Mouse (Mus musculus) intestine, postnatal 0 days (tissue): ENCODE results near the gene Lmtk2. TPM values are rescaled to one million over a fixed set of nuclear protein-coding genes. Genes with fewer than 3 reads are reported as not detected.

Experiments
- ATAC-seq: fragments of 200-750 bp; cut with Nextera tagmentation; 2 replicates; pipeline ENCODE4 v1.8.0; 2017; ENCODE audit warnings: mild to moderate bottlenecking, moderate TSS enrichment, moderate library complexity
- H3K27ac ChIP-seq: fragments of 300-500 bp; sonication (generic); 2 replicates; pipeline ENCODE4 v1.5.1; 2014; ENCODE audit warnings: mild to moderate bottlenecking, low read depth, low read length, moderate library complexity
- H3K27me3 ChIP-seq: fragments of 300-500 bp; sonication (generic); replicated peaks from 2 replicates; pipeline ENCODE4 v1.6.1; 2014; ENCODE audit warnings: low read length, mixed read lengths; ENCODE audit not compliant: control insufficient read depth, insufficient read depth
- H3K36me3 ChIP-seq: fragments of 300-500 bp; sonication (generic); 2 replicates; pipeline ENCODE4 v1.6.1; 2014; ENCODE audit warnings: mild to moderate bottlenecking, moderate library complexity; ENCODE audit not compliant: control insufficient read depth, insufficient read depth
- H3K4me1 ChIP-seq: fragments of 300-500 bp; sonication (generic); replicated peaks from 2 replicates; pipeline ENCODE4 v1.6.1; 2014; ENCODE audit warnings: antibody characterized with exemption, low read length, mixed read lengths; ENCODE audit not compliant: control insufficient read depth, insufficient read depth
- H3K4me2 ChIP-seq: fragments of 300-500 bp; sonication (generic); replicated peaks from 2 replicates; pipeline ENCODE4 v1.6.1; 2014; ENCODE audit warnings: low read depth, mild to moderate bottlenecking, moderate library complexity
- H3K4me3 ChIP-seq: fragments of 300-500 bp; sonication (generic); 2 replicates; pipeline ENCODE4 v1.5.1; 2014; ENCODE audit warnings: low read depth, low read length
- H3K9ac ChIP-seq: fragments of 300-500 bp; sonication (generic); 2 replicates; pipeline ENCODE4 v1.6.1; 2014; ENCODE audit warnings: mild to moderate bottlenecking, low read depth, low read length
- H3K9me3 ChIP-seq: fragments of 300-500 bp; sonication (generic); 2 replicates; pipeline ENCODE4 v1.6.1; 2016; ENCODE audit warnings: mixed run types; ENCODE audit not compliant: control insufficient read depth
- CTCF ChIP-seq: sonication (generic); IDR thresholded peaks from 2 replicates; pipeline ENCODE4 v1.5.1; 2016; ENCODE audit warnings: low read depth, mild to moderate bottlenecking, control low read depth, antibody characterized with exemption, moderate library complexity
- WGBS: fragments of 180-500 bp; shearing (Covaris S2); extraction: QIAGEN DNeasy Blood & Tissue Kit; methylation state at CpG from one replicate; pipeline ENCODE4 v1.1.7; 2014; 5-methylcytosine and 5-hydroxymethylcytosine counted together
- polyA plus RNA-seq: library from polyadenylated mRNA; unstranded; fragments of >200 nt; fragmentation: Nextera tagmentation; extraction: Ambion mirVana; gene quantifications from 2 replicates; pipeline ENCODE4 v1.2.1, GENCODE M21; 2015

Gene Lmtk2
- polyA plus RNA-seq, 1 experiment from 2014 or later, result 4.9 TPM

- no peaks in the 10 kb centered on the region for H3K9me3 ChIP-seq
- H3K36me3 ChIP-seq, result peaks cover 9% of the 10 kb centered on the region; the same call in 1 of the 2 replicates
- H3K4me3 ChIP-seq, result no peak overlapping the region
- no peaks in the 10 kb centered on the region for H3K27me3 ChIP-seq
- no peak for ATAC-seq
- TF ChIP-seq CTCF, result no peak
- no peak overlapping the region for H3K4me2 ChIP-seq
- H3K9ac ChIP-seq, result no peak overlapping the region
- H3K4me1 ChIP-seq, result no peaks in the 10 kb centered on the region
- WGBS, result 64% methylated on average over 4 of the region's 4 CpGs
- H3K27ac ChIP-seq, result no peak overlapping the region
Measured at GRCm38 (mm10) chr5:144221305-144221704, 121.1 kb downstream of the Lmtk2 start.

- no peaks in the 10 kb centered on the region for H3K27me3 ChIP-seq
- peak; percentile 14; the same call in 1 of the 2 replicates for TF ChIP-seq CTCF
- H3K9me3 ChIP-seq, result no peaks in the 10 kb centered on the region
- WGBS, result under 1% methylated on average over 25 of the region's 25 CpGs
- peak; percentile 49 for ATAC-seq
- no peaks in the 10 kb centered on the region for H3K4me1 ChIP-seq
- no peaks in the 10 kb centered on the region; the same call in 1 of the 2 replicates for H3K36me3 ChIP-seq
- peak overlapping the region; percentile 75 for H3K4me2 ChIP-seq
- H3K27ac ChIP-seq, result peak overlapping the region; percentile 69
- peak overlapping the region; percentile 77 for H3K4me3 ChIP-seq
- H3K9ac ChIP-seq, result peak overlapping the region; percentile 67
Measured at GRCm38 (mm10) chr5:144222811-144223502, 122.7 kb downstream of the Lmtk2 start.

- no peaks in the 10 kb centered on the region for H3K9me3 ChIP-seq
- peak; percentile 39 for TF ChIP-seq CTCF
- under 1% methylated on average over 37 of the region's 37 CpGs for WGBS
- peak within 1 kb of the TSS; percentile 77 for H3K4me3 ChIP-seq
- ATAC-seq, result peak; percentile 93
- H3K9ac ChIP-seq, result peak within 1 kb of the TSS; percentile 67
- no peaks in the 10 kb centered on the region for H3K27me3 ChIP-seq
- H3K4me2 ChIP-seq, result peak within 1 kb of the TSS; percentile 75
- H3K27ac ChIP-seq, result peak within 1 kb of the TSS; percentile 69
- H3K4me1 ChIP-seq, result no peaks in the 10 kb centered on the region
- H3K36me3 ChIP-seq, result no peaks in the 10 kb centered on the region; the same call in 1 of the 2 replicates
Measured at GRCm38 (mm10) chr5:144223503-144223862, 123.2 kb downstream of the Lmtk2 start, which contains the start of gene Tecpr1. Gene Tecpr1 (minus strand): TSS chr5:144223615.

GRCm38 (mm10) chr5:144223899-144224816, 123.9 kb downstream of the Lmtk2 start:
- Histone ChIP-seq H3K4me2 (peak overlapping the region; percentile 75), H3K27ac (peak overlapping the region; percentile 69; the same call in 1 of the 2 replicates), H3K9ac (peak overlapping the region; percentile 67), H3K4me1 (no peaks in the 10 kb centered on the region), H3K27me3 (no peaks in the 10 kb centered on the region), H3K9me3 (no peaks in the 10 kb centered on the region), H3K36me3 (no peaks in the 10 kb centered on the region; the same call in 1 of the 2 replicates), H3K4me3 (peak overlapping the region; percentile 77)
- peak; percentile 23; the same call in 1 of the 2 replicates for TF ChIP-seq CTCF
- WGBS, result 26% methylated on average over 18 of the region's 18 CpGs
- no peak for ATAC-seq

GRCm38 (mm10) chr5:144226220-144226619, 126.0 kb downstream of the Lmtk2 start:
- Histone ChIP-seq H3K9ac (no peak overlapping the region), H3K4me1 (no peaks in the 10 kb centered on the region), H3K4me3 (no peak overlapping the region), H3K9me3 (no peaks in the 10 kb centered on the region), H3K27ac (no peak overlapping the region), H3K27me3 (no peaks in the 10 kb centered on the region), H3K4me2 (no peak overlapping the region), H3K36me3 (no peaks in the 10 kb centered on the region)
- TF ChIP-seq CTCF, result no peak
- no peak for ATAC-seq
- 28% methylated on average over 11 of the region's 11 CpGs for WGBS

- Histone ChIP-seq H3K9me3 (no peaks in the 10 kb centered on the region), H3K4me3 (no peak overlapping the region), H3K4me2 (no peak overlapping the region), H3K4me1 (no peaks in the 10 kb centered on the region), H3K36me3 (no peaks in the 10 kb centered on the region), H3K9ac (no peak overlapping the region), H3K27ac (no peak overlapping the region), H3K27me3 (no peaks in the 10 kb centered on the region)
- 87% methylated on average over 7 of the region's 7 CpGs for WGBS
- ATAC-seq, result no peak
- TF ChIP-seq CTCF, result no peak
Measured at GRCm38 (mm10) chr5:144230216-144230615, 130.0 kb downstream of the Lmtk2 start.
